ENCODE assay signal across 30 mouse cellular contexts in genomic region chr2:35993481-35993880, GRCm38 (mm10). TPM values are rescaled to one million over a fixed set of nuclear protein-coding genes. Genes with fewer than 3 reads are reported as not detected.
"Had no signal": no experiment of that assay in that cellular context is flagged by ENCODE, and none has a peak within 500 bp of the region (broad histone marks: within the 10 kb centered on the region; RNA-seq: fewer than 3 reads in every experiment).

No protein-coding gene starts in this region.

- DNase-seq: gastrocnemius, postnatal 14 days; gastrocnemius, postnatal 36 days; heart, postnatal 14 days; kidney, adult 11 months; kidney, adult 2 months; kidney, adult 9 months; kidney, postnatal 14 days; kidney, postnatal 36 days; liver; liver, embryonic 13.5 days; liver, postnatal 0 days had no signal

- ATAC-seq: hindbrain, postnatal 0 days; intestine, embryonic 16.5 days; liver, postnatal 0 days had no signal

- H3K27me3 ChIP-seq: hindbrain, embryonic 15.5 days had no signal

- H3K9ac ChIP-seq: heart, embryonic 13.5 days; hindbrain, embryonic 13.5 days; hindbrain, embryonic 15.5 days; kidney, embryonic 15.5 days; limb, embryonic 12.5 days; liver, embryonic 13.5 days; liver, embryonic 15.5 days; liver, postnatal 0 days had no signal

- H3K4me3 ChIP-seq: heart, embryonic 10.5 days; heart, embryonic 13.5 days; hindbrain, embryonic 13.5 days; hindbrain, embryonic 15.5 days; kidney, embryonic 15.5 days; left cerebral cortex, adult 2 months; limb, embryonic 10.5 days; limb, embryonic 12.5 days; liver, embryonic 13.5 days; liver, embryonic 15.5 days had no signal

- H3K9me3 ChIP-seq: heart, embryonic 10.5 days; heart, embryonic 13.5 days; hindbrain, embryonic 13.5 days; hindbrain, embryonic 15.5 days; kidney, embryonic 15.5 days; limb, embryonic 10.5 days; limb, embryonic 12.5 days; liver, embryonic 13.5 days; liver, embryonic 15.5 days had no signal

- H3K4me1 ChIP-seq: hindbrain, embryonic 13.5 days; hindbrain, embryonic 15.5 days; kidney, embryonic 15.5 days; limb, embryonic 10.5 days; limb, embryonic 12.5 days; liver, embryonic 13.5 days; liver, embryonic 15.5 days had no signal

- H3K27ac ChIP-seq: heart, embryonic 10.5 days; hindbrain, embryonic 13.5 days; hindbrain, embryonic 15.5 days; hindbrain, postnatal 0 days; kidney, embryonic 15.5 days; kidney, postnatal 0 days; left cerebral cortex, adult 2 months; limb, embryonic 10.5 days; limb, embryonic 12.5 days; liver, embryonic 13.5 days; liver, embryonic 15.5 days had no signal

- H3K4me2 ChIP-seq: heart, embryonic 13.5 days; hindbrain, embryonic 13.5 days; hindbrain, embryonic 15.5 days; kidney, embryonic 15.5 days; limb, embryonic 12.5 days; liver, embryonic 11.5 days; liver, embryonic 13.5 days; liver, embryonic 15.5 days had no signal

- H3K36me3 ChIP-seq: heart, embryonic 10.5 days; heart, embryonic 13.5 days; hindbrain, embryonic 13.5 days; hindbrain, embryonic 15.5 days; kidney, embryonic 15.5 days; limb, embryonic 10.5 days; limb, embryonic 12.5 days; liver, embryonic 13.5 days; liver, embryonic 15.5 days had no signal

RNA-seq across cellular contexts. Expression of gene Ttll11, which starts 13.8 kb away (rescaled TPM):
- total RNA-seq: hematopoietic stem cell, adult 5-6 weeks had no signal

RNA-seq across cellular contexts. Expression of gene Morn5, which starts 55.8 kb away (rescaled TPM):
- total RNA-seq: gastrocnemius, adult 18-20 months; gastrocnemius, adult 8-10 months; gastrocnemius, postnatal 14 days; gastrocnemius, postnatal 36 days; heart, adult 8-10 months; heart, postnatal 14 days; hematopoietic stem cell, adult 5-6 weeks; hindbrain, postnatal 0 days had no signal
- polyA plus RNA-seq: heart, embryonic 10.5 days; heart, embryonic 13.5 days; intestine, embryonic 14.5 days; large intestine, adult 2 months; limb, embryonic 12.5 days; liver, embryonic 11.5 days; liver, embryonic 13.5 days; liver, embryonic 15.5 days; liver, postnatal 0 days had no signal
